Mouse (Mus musculus) naive thymus-derived CD4-positive, alpha-beta T cell, adult 2 months (primary cell): ENCODE measurements at regions not wholly inside any gene's neighbourhood (a gene's known extent, or its start where the extent isn't known, plus 50 kb on each side); places are given as distances from the start of the nearest gene placed in this dataset.
"Not testable (repeated sequence)": the region's sequence is repeated elsewhere in the genome, so short reads cannot be mapped to it uniquely, and the experiment has no call there.

Source experiments
- DNase-seq: peaks from one replicate; pipeline ENCODE4 v3.0.0-alpha.2; 2011; ENCODE audit warnings: low read depth

- DNase-seq: peak; percentile 84
Measured at GRCm38 (mm10) chr10:19297669-19298068, 58.7 kb upstream of the Olig3 start.

GRCm38 (mm10) chr10:19295388-19296013 lies 60.8 kb upstream of the Olig3 start:
- no peak for DNase-seq

- no peak for DNase-seq
Measured at GRCm38 (mm10) chr10:19291474-19291873, 64.9 kb upstream of the Olig3 start.

- DNase-seq: not testable (repeated sequence)
Measured at GRCm38 (mm10) chr10:19291039-19291438, 65.3 kb upstream of the Olig3 start.

- no peak for DNase-seq
Measured at GRCm38 (mm10) chr10:19282166-19282565, 74.2 kb upstream of the Olig3 start.

- DNase-seq: no peak
Measured at GRCm38 (mm10) chr10:19281021-19281420, 75.3 kb upstream of the Olig3 start.

- DNase-seq: no peak
Measured at GRCm38 (mm10) chr10:19278189-19278842, 78.0 kb upstream of the Olig3 start.

- no peak for DNase-seq
Measured at GRCm38 (mm10) chr10:19277103-19277827, 79.1 kb upstream of the Olig3 start.

GRCm38 (mm10) chr10:19274985-19275384 lies 81.3 kb upstream of the Olig3 start:
- DNase-seq: no peak

GRCm38 (mm10) chr10:19269418-19269817 lies 86.9 kb upstream of the Olig3 start:
- no peak for DNase-seq

GRCm38 (mm10) chr10:19268051-19268450 lies 88.3 kb upstream of the Olig3 start:
- peak; percentile 20 for DNase-seq

- DNase-seq: peak; percentile 86
Measured at GRCm38 (mm10) chr10:19240102-19240759, 116.1 kb upstream of the Olig3 start.

- DNase-seq: no peak
Measured at GRCm38 (mm10) chr10:19216240-19216639, 140.1 kb upstream of the Olig3 start.

GRCm38 (mm10) chr10:19209751-19210150 lies 146.6 kb upstream of the Olig3 start:
- peak; percentile 65 for DNase-seq

- DNase-seq: no peak
Measured at GRCm38 (mm10) chr10:19208101-19208722, 148.1 kb upstream of the Olig3 start.

- DNase-seq: no peak
Measured at GRCm38 (mm10) chr10:19207505-19207904, 148.8 kb upstream of the Olig3 start.

GRCm38 (mm10) chr10:19200311-19200710 lies 156.0 kb upstream of the Olig3 start:
- DNase-seq: no peak

GRCm38 (mm10) chr10:19195676-19196075 lies 160.7 kb upstream of the Olig3 start:
- peak; percentile 48 for DNase-seq

GRCm38 (mm10) chr10:19194646-19195045 lies 161.7 kb upstream of the Olig3 start:
- DNase-seq: peak; percentile 56

- peak; percentile 50 for DNase-seq
Measured at GRCm38 (mm10) chr10:19192971-19193758, 163.2 kb upstream of the Olig3 start.

- DNase-seq: peak; percentile 78
Measured at GRCm38 (mm10) chr10:19192221-19192620, 164.1 kb upstream of the Olig3 start.
